Mouse (Mus musculus): ENCODE measurements at regions not wholly inside any gene's neighbourhood (a gene's known extent, or its start where the extent isn't known, plus 50 kb on each side); places are given as distances from the start of the nearest gene placed in this dataset.

DNA sequence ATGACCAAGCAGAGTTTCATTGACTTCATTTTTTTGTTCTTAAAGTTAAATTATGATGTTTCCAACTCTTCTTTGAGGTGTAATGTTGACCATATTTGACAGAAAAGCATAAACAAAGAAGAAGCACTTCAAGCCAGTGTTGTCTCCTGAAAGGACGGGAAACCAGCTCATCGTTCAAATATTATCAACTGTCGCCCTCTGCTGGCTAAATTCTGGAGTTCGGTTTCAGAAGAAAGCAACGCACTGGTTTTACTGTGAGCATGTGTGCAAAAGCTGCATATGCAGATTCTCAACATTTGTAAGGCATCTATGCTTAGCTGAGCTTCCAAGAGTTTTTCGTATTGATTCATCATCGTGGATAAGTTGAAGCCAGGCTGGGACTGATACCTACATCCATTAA, 313.6 kb upstream of the Btbd3 start:
- TF ChIP-seq EP300 (optimal IDR thresholded peaks at IDR 0.05) (no peak), CTCF (IDR thresholded peaks at IDR 0.05; ENCODE audit: low read depth) (peak; percentile 90)

All from stomach, postnatal 0 days (tissue).